8 mouse cellular contexts compared by ENCODE assay signal in the genomic region with DNA sequence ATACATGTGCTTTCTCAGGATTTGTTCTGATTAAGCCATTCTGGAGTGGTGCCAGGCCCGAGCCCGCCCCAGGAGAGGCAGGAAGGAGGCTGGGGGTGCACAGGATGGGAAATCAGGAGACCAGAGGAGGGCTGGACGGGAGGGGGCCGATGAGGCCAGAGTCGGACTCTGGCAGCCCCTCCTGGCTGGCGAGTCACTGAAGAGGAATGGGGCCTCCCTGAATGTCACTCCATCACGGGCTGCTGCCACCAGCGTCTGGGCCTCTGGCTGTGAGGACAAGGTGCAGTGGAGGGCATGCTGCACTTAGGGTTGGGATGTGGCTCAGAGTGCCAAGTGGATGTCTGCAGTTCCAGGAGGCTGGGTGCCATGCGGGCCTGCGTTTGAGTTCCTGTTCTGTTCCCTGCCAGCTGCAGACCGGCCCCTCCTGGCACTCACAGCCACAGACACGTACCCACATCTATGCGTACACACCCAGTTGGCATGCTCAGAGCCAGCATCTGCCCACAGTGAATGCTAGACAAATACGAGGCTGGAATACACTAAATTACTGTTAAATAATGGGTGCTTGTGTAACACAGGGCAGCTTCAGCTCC.
DNase-seq lines count a peak whose midpoint lies in the region; ATAC-seq lines count a peak whose summit lies in the region.

No protein-coding gene starts in this region.

- peak; percentile 74 for DNase-seq in kidney, adult 11 months
- DNase-seq in kidney, adult 9 months, result no peak
- peak; percentile 70 for DNase-seq in kidney, postnatal 10 days
- peak; percentile 21 for DNase-seq in lung, postnatal 36 days
- DNase-seq in ovary, postnatal 14 days (ENCODE audit: low spot score), result no peak
- no peak for DNase-seq in spleen, postnatal 36 days (ENCODE audit: low spot score in 2 of 2)

- peak; percentile 55; the same call in 1 of the 2 replicates for ATAC-seq in frontal cortex, adult (ENCODE audit: low TSS enrichment)
- no peak for ATAC-seq in megakaryocyte-erythroid progenitor cell, adult 5-6 weeks (replicated peaks; ENCODE audit: low FRiP score, low TSS enrichment, poor library complexity, severe bottlenecking)

Comparison
In these comparisons a context has a peak if more than half of its experiments do, and no peak if none do; other contexts are left out.
1. DNase-seq: peak in kidney, adult 11 months (single experiment), kidney, postnatal 10 days (single experiment) and lung, postnatal 36 days (single experiment); none in kidney, adult 9 months (single experiment), ovary, postnatal 14 days (single experiment) and spleen, postnatal 36 days (0 of 2).